In genomic region chr14:72709710-72710340, GRCm38 (mm10) we compare ENCODE assay signal across 8 mouse cellular contexts. TPM values are rescaled to one million over a fixed set of nuclear protein-coding genes. Genes with fewer than 3 reads are reported as not detected.
DNase-seq lines count a peak whose midpoint lies in the region; ATAC-seq lines count a peak whose summit lies in the region.

Fndc3a (minus strand) TSS chr14:72710003.

- no peaks in the 10 kb centered on the region for H3K9me3 ChIP-seq in hindbrain, embryonic 15.5 days

- no peaks in the 10 kb centered on the region for H3K36me3 ChIP-seq in hindbrain, embryonic 15.5 days

- H3K4me1 ChIP-seq in hindbrain, embryonic 15.5 days (replicated peaks), result peaks cover 21% of the 10 kb centered on the region

- under 1% methylated on average over 64 of the region's 82 CpGs for WGBS in hindbrain, embryonic 15.5 days

- H3K4me3 ChIP-seq in hindbrain, embryonic 15.5 days, result peak within 1 kb of the TSS; percentile 97

- peak; percentile 82 for DNase-seq in R1 (ENCODE audit: low read depth, low spot score)
- DNase-seq in cerebellum, postnatal 10 days, result peak; percentile 92 to 94
- DNase-seq in gastrocnemius, adult 18-20 months (ENCODE audit: low spot score), result peak; percentile 66
- peak; percentile 73 for DNase-seq in left cerebral cortex, adult 11 months (ENCODE audit: low spot score)
- peak; percentile 85 for DNase-seq in lung, postnatal 36 days
- peak; percentile 86 for DNase-seq in retina, embryonic 14.5 days (ENCODE audit: low spot score)
- DNase-seq in thymus, postnatal 4 days, result peak; percentile 94

- H3K27me3 ChIP-seq in hindbrain, embryonic 15.5 days, result no peaks in the 10 kb centered on the region

- H3K27ac ChIP-seq in hindbrain, embryonic 15.5 days (replicated peaks), result peak within 1 kb of the TSS; percentile 94

- peak; percentile 95 for ATAC-seq in hindbrain, embryonic 15.5 days (ENCODE audit: low FRiP score, low read depth)

- H3K4me2 ChIP-seq in hindbrain, embryonic 15.5 days, result peak within 1 kb of the TSS; percentile 74

- peak within 1 kb of the TSS; percentile 93 for H3K9ac ChIP-seq in hindbrain, embryonic 15.5 days

RNA-seq across cellular contexts. Expression of gene Fndc3a, which starts in this region (rescaled TPM):
- total RNA-seq in gastrocnemius, adult 18-20 months (2021), result 1 to 10 TPM; 4.7 to 6.6 TPM
- 54.9 and 55.7 TPM in 2 replicates for polyA plus RNA-seq in hindbrain, embryonic 15.5 days (2015; fragmentation: Nextera tagmentation; extraction: Ambion mirVana)

Comparison
In these comparisons a context has a peak if more than half of its experiments do, and no peak if none do; other contexts are left out.
1. Peak in every context shown above with its lines: DNase-seq, ATAC-seq, H3K4me3 ChIP-seq and H3K27ac ChIP-seq.